Mouse (Mus musculus) embryonic fibroblast, embryonic 13.5 days (primary cell): Measurements from ENCODE around the gene Pnrc1. TPM values are rescaled to one million over a fixed set of nuclear protein-coding genes. Genes with fewer than 3 reads are reported as not detected.

Source experiments
- H3K27ac ChIP-seq: 2 replicates; pipeline ENCODE4 v1.5.1; 2012; ENCODE audit warnings: low read length, control low read depth, inconsistent platforms; ENCODE audit not compliant: insufficient read depth
- H3K4me1 ChIP-seq: 2 replicates; pipeline ENCODE4 v1.6.1; 2011; ENCODE audit warnings: low read length; ENCODE audit not compliant: control insufficient read depth, insufficient read depth
- H3K4me3 ChIP-seq: 2 replicates; pipeline ENCODE4 v1.5.1; 2011; ENCODE audit warnings: mild to moderate bottlenecking, control low read depth, low read length; ENCODE audit not compliant: insufficient read depth
- CTCF ChIP-seq: IDR thresholded peaks from 2 replicates; pipeline ENCODE4 v1.5.1; 2011; ENCODE audit warnings: mild to moderate bottlenecking, control low read depth, low read length, moderate library complexity, borderline replicate concordance; ENCODE audit not compliant: insufficient read depth
- POLR2A ChIP-seq: IDR thresholded peaks from 2 replicates; pipeline ENCODE4 v1.6.1; 2011; ENCODE audit warnings: low read depth, mild to moderate bottlenecking, control low read depth, low read length, moderate library complexity
- polyA plus RNA-seq: library from polyadenylated mRNA; stranded (reverse); fragments of >200 nt; gene quantifications from 2 replicates; pipeline ENCODE4 v1.2.4, GENCODE M21; 2011; ENCODE audit warnings: low read depth; ENCODE audit not compliant: missing spikeins, insufficient read length

The Pnrc1 gene
- polyA plus RNA-seq, 1 experiment, result 66.6 TPM

- peaks cover 2% of the 10 kb centered on the region; the same call in 1 of the 2 replicates for H3K4me1 ChIP-seq
- H3K27ac ChIP-seq, result peak overlapping the region; percentile 97
- TF ChIP-seq CTCF (no peak), POLR2A (peak; percentile 93)
- peak overlapping the region; percentile 72 for H3K4me3 ChIP-seq
Observed at GRCm38 (mm10) chr4:33248062-33248889, 41.7 kb downstream of the Pnrc1 start.

- TF ChIP-seq POLR2A (peak; percentile 93), CTCF (no peak)
Observed at GRCm38 (mm10) chr4:33247479-33248053, 42.4 kb downstream of the Pnrc1 start.

GRCm38 (mm10) chr4:33245853-33246395 is 44.0 kb downstream of the Pnrc1 start:
- peaks cover 2% of the 10 kb centered on the region; the same call in 1 of the 2 replicates for H3K4me1 ChIP-seq
- H3K27ac ChIP-seq, result no peak overlapping the region
- no peak for TF ChIP-seq CTCF
- TF ChIP-seq POLR2A, result no peak
- peak overlapping the region; percentile 17 for H3K4me3 ChIP-seq

More at GRCm38 (mm10) chr4:33247479-33248053, 42.4 kb downstream of the Pnrc1 start:
- peak overlapping the region; percentile 86 for H3K4me3 ChIP-seq
- peaks cover 2% of the 10 kb centered on the region; the same call in 1 of the 2 replicates for H3K4me1 ChIP-seq
- H3K27ac ChIP-seq, result peak overlapping the region; percentile 97

GRCm38 (mm10) chr4:33243921-33244320 is 46.0 kb downstream of the Pnrc1 start:
- no peak for TF ChIP-seq POLR2A
- TF ChIP-seq CTCF, result no peak
- no peaks in the 10 kb centered on the region for H3K4me1 ChIP-seq

GRCm38 (mm10) chr4:33243016-33243758 is 46.8 kb downstream of the Pnrc1 start:
- TF ChIP-seq POLR2A (no peak), CTCF (no peak)
- no peak overlapping the region for H3K4me3 ChIP-seq
- no peaks in the 10 kb centered on the region for H3K4me1 ChIP-seq
- H3K27ac ChIP-seq, result no peak overlapping the region

More at GRCm38 (mm10) chr4:33243921-33244320, 46.0 kb downstream of the Pnrc1 start:
- H3K27ac ChIP-seq, result no peak overlapping the region
- no peak overlapping the region for H3K4me3 ChIP-seq

- no peak overlapping the region for H3K27ac ChIP-seq
- no peak for TF ChIP-seq POLR2A
- TF ChIP-seq CTCF, result no peak
- no peak overlapping the region for H3K4me3 ChIP-seq
- no peaks in the 10 kb centered on the region for H3K4me1 ChIP-seq
Observed at GRCm38 (mm10) chr4:33242536-33242935, 47.4 kb downstream of the Pnrc1 start.

GRCm38 (mm10) chr4:33230881-33231280 is 59.1 kb downstream of the Pnrc1 start:
- Histone ChIP-seq H3K4me1 (no peaks in the 10 kb centered on the region), H3K4me3 (no peak overlapping the region), H3K27ac (no peak overlapping the region)
- TF ChIP-seq POLR2A (no peak), CTCF (no peak)

- H3K27ac ChIP-seq, result no peak overlapping the region
- no peak for TF ChIP-seq CTCF
- TF ChIP-seq POLR2A, result no peak
- no peaks in the 10 kb centered on the region for H3K4me1 ChIP-seq
- no peak overlapping the region for H3K4me3 ChIP-seq
Observed at GRCm38 (mm10) chr4:33229639-33230038, 60.3 kb downstream of the Pnrc1 start.

- H3K4me3 ChIP-seq, result no peak overlapping the region
- TF ChIP-seq POLR2A (no peak), CTCF (no peak)
- H3K4me1 ChIP-seq, result no peaks in the 10 kb centered on the region
- no peak overlapping the region for H3K27ac ChIP-seq
Observed at GRCm38 (mm10) chr4:33227164-33227563, 62.8 kb downstream of the Pnrc1 start.
